Mouse (Mus musculus): Measurements from ENCODE around the gene Faf2.

DNA sequence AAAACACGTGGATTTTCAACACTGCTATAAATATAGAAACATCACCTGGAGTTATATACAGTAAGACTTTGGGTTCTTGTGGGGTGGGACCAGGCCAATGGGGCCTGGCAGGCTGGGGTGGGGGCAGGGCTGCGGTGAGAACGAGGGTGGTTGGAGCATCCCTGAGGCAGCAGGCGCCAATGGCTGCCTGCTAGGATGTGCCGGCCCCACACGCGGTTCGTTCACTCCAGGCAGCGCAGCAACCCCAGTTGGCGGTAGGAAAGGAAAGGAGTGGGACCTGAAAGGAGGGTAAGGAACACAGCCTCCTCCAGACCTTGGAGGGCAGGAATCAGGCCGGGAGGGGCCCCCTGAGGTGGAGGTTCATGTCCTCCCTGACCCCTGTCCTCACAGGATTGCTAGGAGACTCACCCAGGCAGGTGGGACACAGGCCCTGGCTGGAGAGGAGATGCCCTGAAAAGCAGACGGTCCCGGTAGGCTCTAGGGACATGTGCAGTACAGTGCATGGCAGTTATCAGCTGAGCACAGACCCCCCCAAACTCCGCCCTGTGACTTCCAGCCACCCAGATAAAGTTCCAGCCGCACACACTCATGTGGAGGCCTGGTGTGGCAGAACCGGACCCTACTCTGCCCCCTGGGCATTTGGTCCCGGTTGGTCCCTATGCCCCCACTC is 58.7 kb downstream of the Faf2 start:
- no peak for TF ChIP-seq CTCF (IDR thresholded peaks at IDR 0.05)
- no peak for TF ChIP-seq POLR2A (IDR thresholded peaks at IDR 0.05; ENCODE audit: insufficient read depth, low read depth, low read length)
